Mouse (Mus musculus): ENCODE data around the gene Otop3. TPM values are rescaled to one million over a fixed set of nuclear protein-coding genes. Genes with fewer than 3 reads are reported as not detected.

Otop3 gene
- not detected in 2 replicates for polyA plus RNA-seq (2012; ENCODE audit: insufficient read depth, insufficient read length, missing spikeins)

DNA sequence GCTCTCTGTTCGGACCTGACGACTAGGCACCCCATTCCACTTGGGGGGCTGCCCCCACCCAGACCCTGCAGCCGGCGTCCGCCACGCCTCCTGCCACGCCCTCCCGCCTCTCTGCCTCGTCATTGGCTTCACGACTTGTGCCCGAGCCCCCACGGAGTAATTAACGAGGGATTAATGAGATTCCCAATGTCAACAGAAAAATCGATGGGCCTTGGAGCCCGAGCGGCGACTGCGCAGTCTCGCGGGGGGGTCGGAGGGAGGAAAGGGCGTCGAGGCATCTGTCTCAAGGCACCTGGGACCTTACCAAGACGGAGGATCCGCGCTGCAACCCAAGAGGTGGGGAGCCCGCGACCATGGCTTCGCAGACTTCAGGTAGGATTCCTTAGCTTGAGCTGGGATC is at the start of gene Otop3:
Otop3 (plus strand) TSS at position 201 of the 400 bp plus-strand sequence.
- Histone ChIP-seq H3K4me1 (ENCODE audit: control insufficient read depth, insufficient read depth, low read length) (no peaks in the 10 kb centered on the region), H3K27ac (ENCODE audit: insufficient read depth, low read depth, low read length) (no peak within 1 kb of the TSS), H3K4me3 (ENCODE audit: insufficient read depth, low read length) (no peak within 1 kb of the TSS)
- TF ChIP-seq POLR2A (IDR thresholded peaks at IDR 0.05; ENCODE audit: borderline replicate concordance, low read depth, low read length): no peak
- no peak for TF ChIP-seq CTCF (IDR thresholded peaks at IDR 0.05; ENCODE audit: low read depth, low read length)

DNA sequence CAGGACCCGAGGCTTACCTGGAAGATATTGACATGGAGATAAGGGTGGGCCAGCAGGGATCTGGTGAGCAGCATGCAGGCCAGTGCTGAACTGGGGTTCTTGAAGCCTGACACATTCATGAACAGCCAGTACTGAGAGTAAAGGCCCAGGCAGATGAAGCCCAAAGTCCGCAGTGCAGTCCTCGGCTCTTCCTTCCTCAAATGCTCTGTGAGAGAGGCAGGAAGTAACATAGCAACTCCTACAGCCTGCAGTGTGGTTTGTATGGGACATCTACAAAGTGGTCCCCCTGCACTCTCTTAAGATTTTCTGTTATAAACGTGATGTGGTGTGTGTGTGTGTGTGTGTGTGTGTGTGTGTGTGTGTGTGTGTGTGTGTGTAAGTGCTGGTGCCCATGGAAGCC is 49.2 kb upstream of the Otop3 start:
- Histone ChIP-seq H3K27ac (ENCODE audit: insufficient read depth, low read depth, low read length) (peak overlapping the region; percentile 54), H3K4me1 (ENCODE audit: control insufficient read depth, insufficient read depth, low read length) (peaks cover 23% of the 10 kb centered on the region)
- no peak for TF ChIP-seq POLR2A (IDR thresholded peaks at IDR 0.05; ENCODE audit: borderline replicate concordance, low read depth, low read length)
- no peak for TF ChIP-seq CTCF (IDR thresholded peaks at IDR 0.05; ENCODE audit: low read depth, low read length)

DNA sequence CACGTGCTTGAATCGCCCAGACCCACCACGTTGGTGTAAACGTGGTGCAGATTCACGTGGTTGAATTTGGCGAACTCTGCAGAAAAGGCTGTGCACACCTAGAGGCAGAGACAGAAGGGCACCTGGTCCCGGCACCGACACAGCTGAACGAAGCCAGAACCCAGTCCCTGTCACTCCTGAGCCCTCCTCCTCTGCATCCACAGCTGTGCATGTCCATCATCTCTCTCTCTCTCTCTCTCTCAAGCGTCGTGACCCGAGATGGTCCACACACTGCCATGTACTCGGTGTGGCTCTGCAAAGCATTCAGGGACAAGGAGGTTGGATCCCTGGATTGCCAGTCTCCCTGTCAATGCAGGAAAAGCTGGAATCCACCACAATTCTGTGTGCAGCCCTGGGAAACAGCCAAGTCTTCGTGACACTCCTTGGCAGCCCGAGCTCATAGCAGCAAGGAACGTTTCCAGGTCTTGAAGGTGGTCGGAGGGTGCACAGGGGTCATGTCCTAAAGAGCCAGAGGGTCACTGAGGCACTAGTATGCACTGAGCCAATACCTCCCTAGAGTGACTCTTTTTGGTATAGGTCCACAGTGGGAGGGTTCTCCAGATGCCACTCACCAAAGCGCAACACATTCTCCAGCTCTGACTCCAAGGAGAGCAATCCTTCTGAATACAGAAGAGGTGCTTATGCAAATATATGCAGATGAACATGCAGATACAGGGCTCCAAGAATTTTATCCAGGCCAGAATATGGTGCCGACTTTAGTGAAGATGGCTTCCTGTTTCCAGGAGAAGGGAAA is 48.1 kb upstream of the Otop3 start:
- Histone ChIP-seq H3K4me3 (ENCODE audit: insufficient read depth, low read length) (no peak overlapping the region), H3K4me1 (ENCODE audit: control insufficient read depth, insufficient read depth, low read length) (peaks cover 31% of the 10 kb centered on the region), H3K27ac (ENCODE audit: insufficient read depth, low read depth, low read length) (no peak overlapping the region)
- TF ChIP-seq POLR2A (IDR thresholded peaks at IDR 0.05; ENCODE audit: borderline replicate concordance, low read depth, low read length) (no peak), CTCF (IDR thresholded peaks at IDR 0.05; ENCODE audit: low read depth, low read length) (no peak)

More for the DNA sequence above, 49.2 kb upstream of the Otop3 start:
- H3K4me3 ChIP-seq (ENCODE audit: insufficient read depth, low read length): no peak overlapping the region

DNA sequence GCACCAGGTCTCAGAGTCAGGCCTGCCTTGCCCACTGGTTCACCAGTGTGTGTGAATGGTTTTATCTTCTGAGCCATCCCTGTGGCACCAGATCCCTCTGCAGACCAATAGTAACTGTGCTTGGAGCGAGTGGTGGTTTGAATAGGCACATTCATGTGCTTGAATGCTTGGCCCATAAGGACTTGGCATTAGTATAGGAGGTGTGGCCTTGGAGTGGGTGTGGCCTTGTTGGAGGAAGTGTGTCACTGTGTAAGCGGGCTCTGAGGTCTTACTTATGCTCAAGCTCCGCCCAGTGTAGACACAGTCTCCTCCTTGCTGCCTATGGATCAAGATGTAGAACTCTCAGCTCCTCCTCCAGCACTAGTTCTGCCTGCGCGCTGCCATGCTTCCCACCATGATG is 47.1 kb upstream of the Otop3 start:
- Histone ChIP-seq H3K4me1 (ENCODE audit: control insufficient read depth, insufficient read depth, low read length) (peaks cover 37% of the 10 kb centered on the region), H3K27ac (ENCODE audit: insufficient read depth, low read depth, low read length) (no peak overlapping the region), H3K4me3 (ENCODE audit: insufficient read depth, low read length) (no peak overlapping the region)
- TF ChIP-seq CTCF (IDR thresholded peaks at IDR 0.05; ENCODE audit: low read depth, low read length): no peak
- no peak for TF ChIP-seq POLR2A (IDR thresholded peaks at IDR 0.05; ENCODE audit: borderline replicate concordance, low read depth, low read length)

DNA sequence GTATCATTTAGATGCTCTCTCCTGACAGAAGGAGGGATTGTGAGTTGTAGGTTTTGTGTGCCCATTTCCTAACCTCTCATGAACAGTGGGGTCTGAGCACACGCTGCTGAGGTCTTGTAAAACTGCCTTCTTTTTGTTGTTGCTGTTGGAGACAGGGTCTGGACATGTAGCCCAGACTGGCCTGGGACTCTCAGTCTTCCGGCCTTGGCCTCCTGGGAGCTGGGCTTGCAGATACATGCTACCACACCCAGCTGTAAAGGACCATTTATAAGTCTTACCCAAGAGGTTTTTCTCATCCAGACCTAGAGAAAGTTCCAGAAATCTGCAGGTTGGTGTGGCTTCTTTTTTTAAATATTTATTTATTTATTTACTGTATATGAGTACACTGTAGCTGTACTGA is 46.2 kb upstream of the Otop3 start:
- peaks cover 37% of the 10 kb centered on the region for H3K4me1 ChIP-seq (ENCODE audit: control insufficient read depth, insufficient read depth, low read length)
- TF ChIP-seq CTCF (IDR thresholded peaks at IDR 0.05; ENCODE audit: low read depth, low read length) (no peak), POLR2A (IDR thresholded peaks at IDR 0.05; ENCODE audit: borderline replicate concordance, low read depth, low read length) (no peak)
- H3K4me3 ChIP-seq (ENCODE audit: insufficient read depth, low read length): no peak overlapping the region
- H3K27ac ChIP-seq (ENCODE audit: insufficient read depth, low read depth, low read length): no peak overlapping the region

DNA sequence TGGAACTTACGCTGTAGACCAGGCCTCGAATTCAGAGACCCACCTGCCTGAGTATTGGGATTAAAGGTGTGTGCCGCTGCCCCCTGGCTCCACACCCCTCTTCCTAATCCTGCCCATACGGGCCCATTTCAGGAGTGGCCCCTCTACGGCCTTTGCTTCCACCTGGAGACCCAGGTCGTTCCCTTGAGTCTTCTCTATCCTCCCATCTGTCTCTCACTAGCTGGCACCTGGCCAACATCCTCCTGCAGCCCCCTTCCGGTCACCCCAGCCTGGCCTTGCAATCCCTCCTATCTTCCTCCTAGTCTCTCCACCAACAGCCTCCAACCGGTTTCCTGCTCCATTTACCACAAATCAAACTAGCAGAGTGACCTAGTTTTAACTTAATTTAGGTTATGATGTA is 44.6 kb upstream of the Otop3 start:
- Histone ChIP-seq H3K4me1 (ENCODE audit: control insufficient read depth, insufficient read depth, low read length) (peaks cover 33% of the 10 kb centered on the region), H3K4me3 (ENCODE audit: insufficient read depth, low read length) (no peak overlapping the region), H3K27ac (ENCODE audit: insufficient read depth, low read depth, low read length) (peak overlapping the region; percentile 2)
- TF ChIP-seq POLR2A (IDR thresholded peaks at IDR 0.05; ENCODE audit: borderline replicate concordance, low read depth, low read length) (no peak), CTCF (IDR thresholded peaks at IDR 0.05; ENCODE audit: low read depth, low read length) (no peak)

DNA sequence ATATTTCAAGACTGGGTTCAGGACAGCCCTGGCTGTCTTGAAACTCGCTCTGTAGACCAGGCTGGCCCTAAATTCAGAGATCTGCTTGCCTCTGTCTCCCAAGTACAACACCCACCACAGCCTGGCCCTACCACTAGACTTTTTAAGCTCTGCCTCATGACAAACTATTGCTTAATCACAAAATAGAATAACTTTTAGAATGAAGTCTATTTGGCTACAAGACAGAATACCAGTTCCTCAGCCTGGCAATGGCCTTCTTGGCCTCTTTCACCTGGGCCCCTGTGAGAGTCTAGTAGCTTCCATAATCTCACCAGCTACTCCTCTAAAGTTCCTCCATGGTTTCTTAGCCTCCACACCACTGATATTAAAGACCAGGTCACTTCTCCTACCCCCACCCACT is 44.2 kb upstream of the Otop3 start:
- Histone ChIP-seq H3K4me3 (ENCODE audit: insufficient read depth, low read length) (no peak overlapping the region), H3K4me1 (ENCODE audit: control insufficient read depth, insufficient read depth, low read length) (peaks cover 30% of the 10 kb centered on the region), H3K27ac (ENCODE audit: insufficient read depth, low read depth, low read length) (peak overlapping the region; percentile 2)
- no peak for TF ChIP-seq POLR2A (IDR thresholded peaks at IDR 0.05; ENCODE audit: borderline replicate concordance, low read depth, low read length)
- TF ChIP-seq CTCF (IDR thresholded peaks at IDR 0.05; ENCODE audit: low read depth, low read length): no peak

DNA sequence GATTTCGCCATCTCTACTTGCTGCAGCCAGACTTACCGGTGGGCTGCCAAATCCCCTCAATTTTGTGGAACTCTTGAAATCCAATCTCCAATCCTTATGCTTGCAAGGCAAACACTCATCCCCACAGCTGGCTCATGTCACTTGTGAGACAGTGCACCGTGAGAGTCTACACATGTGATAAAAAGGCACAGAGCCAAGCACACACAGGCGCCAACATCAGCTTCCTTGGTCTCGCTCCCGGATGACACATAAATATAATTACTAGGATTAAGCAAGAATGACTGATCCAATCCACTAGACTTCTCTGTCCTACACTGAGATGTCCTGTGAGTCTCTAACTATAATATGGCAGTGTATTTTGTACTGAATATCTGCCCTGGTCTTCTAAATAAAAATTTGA is 43.6 kb upstream of the Otop3 start:
- Histone ChIP-seq H3K27ac (ENCODE audit: insufficient read depth, low read depth, low read length) (0 out of 2 replicates have a peak overlapping the region, but pooled peaks have one; percentile 2), H3K4me1 (ENCODE audit: control insufficient read depth, insufficient read depth, low read length) (peaks cover 24% of the 10 kb centered on the region), H3K4me3 (ENCODE audit: insufficient read depth, low read length) (no peak overlapping the region)
- TF ChIP-seq CTCF (IDR thresholded peaks at IDR 0.05; ENCODE audit: low read depth, low read length): no peak
- no peak for TF ChIP-seq POLR2A (IDR thresholded peaks at IDR 0.05; ENCODE audit: borderline replicate concordance, low read depth, low read length)

DNA sequence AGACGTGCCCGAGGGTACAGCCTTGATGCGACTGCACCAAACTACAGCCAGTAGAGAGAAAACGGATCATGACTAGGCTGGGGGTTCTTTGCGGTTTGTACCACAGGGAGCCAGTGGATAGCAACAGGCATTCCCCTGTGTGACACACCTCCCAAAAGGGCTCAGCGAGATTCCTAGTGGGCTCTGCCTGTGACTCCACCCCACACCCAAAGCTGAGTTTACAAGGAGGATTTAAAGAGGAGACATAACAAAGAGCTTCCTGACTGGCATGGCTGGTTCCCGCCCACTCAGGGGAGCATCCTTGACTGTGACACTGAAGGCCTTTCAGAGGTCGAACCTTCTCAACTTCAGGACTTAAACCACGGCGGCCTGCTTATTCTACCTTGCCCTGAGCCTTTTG is 43.0 kb upstream of the Otop3 start:
- Histone ChIP-seq H3K27ac (ENCODE audit: insufficient read depth, low read depth, low read length) (no peak overlapping the region), H3K4me1 (ENCODE audit: control insufficient read depth, insufficient read depth, low read length) (peaks cover 23% of the 10 kb centered on the region), H3K4me3 (ENCODE audit: insufficient read depth, low read length) (no peak overlapping the region)
- TF ChIP-seq POLR2A (IDR thresholded peaks at IDR 0.05; ENCODE audit: borderline replicate concordance, low read depth, low read length) (no peak), CTCF (IDR thresholded peaks at IDR 0.05; ENCODE audit: low read depth, low read length) (no peak)

DNA sequence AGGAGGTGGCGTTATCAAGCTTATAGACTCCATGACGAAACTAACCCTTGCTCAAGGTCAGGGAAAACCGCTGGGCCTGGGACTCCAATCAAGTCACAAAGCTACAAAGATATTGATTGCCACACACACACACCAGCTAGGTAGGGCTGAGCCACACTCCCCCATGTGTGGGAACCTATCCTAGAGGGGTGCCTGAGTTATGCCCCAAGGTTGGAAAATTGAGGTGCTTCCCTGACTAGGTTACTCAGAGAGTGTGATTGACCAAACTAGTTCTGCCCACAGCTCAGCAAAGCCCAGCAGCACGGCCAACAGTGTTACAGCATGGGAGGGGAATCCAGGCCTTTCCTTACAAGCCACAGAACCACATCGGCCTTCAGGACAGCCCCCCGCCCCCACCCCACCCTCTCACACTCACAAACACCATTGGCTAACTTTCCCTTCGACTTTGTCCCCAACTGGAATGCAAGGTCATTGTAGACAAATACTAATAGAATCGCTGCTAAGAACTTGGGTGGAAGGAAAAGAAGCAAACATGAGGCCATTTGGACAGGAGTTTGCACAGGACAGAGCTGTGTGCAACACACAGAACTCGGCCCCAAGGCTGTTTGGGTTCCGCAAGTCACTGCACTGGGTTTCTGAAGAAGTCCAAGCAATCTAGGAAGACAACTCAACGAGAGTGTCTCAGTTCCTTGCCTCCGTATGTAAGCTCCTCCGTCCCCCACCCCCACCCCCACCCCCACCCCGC is 41.7 kb upstream of the Otop3 start:
- Histone ChIP-seq H3K27ac (ENCODE audit: insufficient read depth, low read depth, low read length) (no peak overlapping the region), H3K4me1 (ENCODE audit: control insufficient read depth, insufficient read depth, low read length) (peaks cover 23% of the 10 kb centered on the region), H3K4me3 (ENCODE audit: insufficient read depth, low read length) (no peak overlapping the region)
- TF ChIP-seq CTCF (IDR thresholded peaks at IDR 0.05; ENCODE audit: low read depth, low read length) (no peak), POLR2A (IDR thresholded peaks at IDR 0.05; ENCODE audit: borderline replicate concordance, low read depth, low read length) (no peak)
